Mouse (Mus musculus) forebrain, embryonic 15.5 days (tissue): ENCODE data around the gene Mrc2. TPM values are rescaled to one million over a fixed set of nuclear protein-coding genes. Genes with fewer than 3 reads are reported as not detected.

Source experiments
- ATAC-seq: fragments of 200-750 bp; cut with Nextera tagmentation; replicated peaks from 2 replicates; pipeline ENCODE4 v1.8.0; 2017; ENCODE audit warnings: mild to moderate bottlenecking, moderate TSS enrichment, moderate library complexity
- H3K27ac ChIP-seq: fragments of 300-500 bp; sonication (generic); replicated peaks from 2 replicates; pipeline ENCODE4 v1.5.1; 2015; ENCODE audit warnings: mild to moderate bottlenecking, inconsistent platforms
- H3K27me3 ChIP-seq: fragments of 300-500 bp; sonication (generic); 2 replicates; pipeline ENCODE4 v1.6.1; 2015; ENCODE audit warnings: inconsistent platforms
- H3K36me3 ChIP-seq: fragments of 300-500 bp; sonication (generic); 2 replicates; pipeline ENCODE4 v1.6.1; 2015; ENCODE audit warnings: mild to moderate bottlenecking, inconsistent platforms
- H3K4me1 ChIP-seq: fragments of 300-500 bp; sonication (generic); 2 replicates; pipeline ENCODE4 v1.6.1; 2015; ENCODE audit warnings: inconsistent platforms
- H3K4me2 ChIP-seq: fragments of 300-500 bp; sonication (generic); replicated peaks from 2 replicates; pipeline ENCODE4 v1.6.1; 2015; ENCODE audit warnings: mild to moderate bottlenecking, inconsistent platforms
- H3K4me3 ChIP-seq: fragments of 300-500 bp; sonication (generic); 2 replicates; pipeline ENCODE4 v1.5.1; 2015; ENCODE audit warnings: mild to moderate bottlenecking, inconsistent platforms
- H3K9ac ChIP-seq: fragments of 300-500 bp; sonication (generic); replicated peaks from 2 replicates; pipeline ENCODE4 v1.6.1; 2015; ENCODE audit warnings: mild to moderate bottlenecking, inconsistent platforms
- H3K9me3 ChIP-seq: fragments of 300-500 bp; sonication (generic); 2 replicates; pipeline ENCODE4 v1.6.1; 2016; ENCODE audit warnings: inconsistent platforms
- WGBS: fragments of 180-500 bp; shearing (Covaris S2); methylation state at CpG from one replicate; pipeline ENCODE4 v1.1.7; 2015; ENCODE audit warnings: mixed read lengths; 5-methylcytosine and 5-hydroxymethylcytosine counted together
- polyA plus RNA-seq: library from polyadenylated mRNA; unstranded; fragments of >200 nt; fragmentation: Nextera tagmentation; extraction: Ambion mirVana; gene quantifications from 2 replicates; pipeline ENCODE4 v1.2.1, GENCODE M21; 2015

Gene Mrc2
- polyA plus RNA-seq, 1 experiment from 2014 or later, result 4.3 TPM

DNA sequence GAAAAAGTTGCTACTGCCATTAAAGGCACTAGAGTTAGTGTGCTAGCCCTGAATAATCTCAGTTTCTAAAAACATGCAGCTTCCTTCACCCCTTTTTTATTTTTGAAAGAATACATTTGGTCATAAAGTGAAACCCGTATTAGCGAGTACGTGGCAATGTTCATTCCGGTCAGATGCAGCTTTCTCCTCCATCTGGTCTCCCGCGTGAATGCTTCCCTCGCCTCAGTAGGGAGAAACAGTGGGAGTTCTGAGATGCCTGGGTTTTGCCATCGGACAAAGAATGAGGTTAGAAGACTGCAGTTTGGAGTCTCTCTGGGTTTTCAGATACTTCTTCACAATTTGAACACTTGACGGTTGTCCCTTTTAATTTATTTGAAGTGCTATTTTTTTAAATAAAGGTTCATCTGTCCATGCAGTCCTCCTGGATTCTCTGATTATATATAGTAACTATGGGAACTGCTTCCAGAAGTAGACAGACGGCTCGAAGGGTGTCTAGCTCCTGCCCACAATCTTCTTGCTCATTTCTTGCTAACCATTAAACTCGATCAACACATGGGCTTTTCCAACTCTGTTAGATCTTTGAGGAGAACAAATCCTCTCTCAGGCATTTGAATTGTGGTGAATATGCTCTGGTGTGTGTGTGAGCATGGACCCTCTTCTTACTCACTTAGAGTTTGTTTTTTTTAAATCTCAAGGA, 10.5 kb upstream of the Mrc2 start:
- WGBS, result 87% methylated on average over 12 of the region's 12 CpGs

DNA sequence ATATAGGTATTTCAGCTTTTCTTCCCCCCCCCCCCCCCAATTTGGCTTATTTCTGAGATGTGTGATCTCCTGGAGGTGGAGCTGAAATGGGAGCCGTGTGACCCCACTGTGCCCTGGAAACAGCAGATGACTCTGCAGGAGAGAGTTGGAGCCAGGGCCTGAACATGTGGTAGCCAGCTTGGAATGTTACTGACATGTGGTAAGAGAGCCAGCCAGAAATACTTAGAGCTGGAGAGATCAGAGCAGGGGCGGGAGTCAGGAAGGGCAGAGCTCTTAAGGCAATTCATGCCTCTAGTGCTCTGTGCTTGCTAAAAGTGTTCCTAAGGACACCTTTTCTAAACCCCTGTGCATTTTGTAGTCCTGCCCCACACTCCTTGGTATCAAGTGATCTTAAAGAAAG, 10.0 kb upstream of the Mrc2 start:
- Histone ChIP-seq H3K36me3 (peaks cover 49% of the 10 kb centered on the region), H3K9ac (no peak overlapping the region)
- 82% methylated on average over 2 of the region's 2 CpGs for WGBS

More for the DNA sequence above, 10.5 kb upstream of the Mrc2 start:
- no peaks in the 10 kb centered on the region for H3K9me3 ChIP-seq
- no peak overlapping the region for H3K27ac ChIP-seq
- no peak for ATAC-seq
- H3K9ac ChIP-seq, result no peak overlapping the region
- H3K4me1 ChIP-seq, result no peaks in the 10 kb centered on the region
- peaks cover 55% of the 10 kb centered on the region for H3K36me3 ChIP-seq
- no peak overlapping the region for H3K4me2 ChIP-seq
- no peak overlapping the region for H3K4me3 ChIP-seq
- no peaks in the 10 kb centered on the region for H3K27me3 ChIP-seq

DNA sequence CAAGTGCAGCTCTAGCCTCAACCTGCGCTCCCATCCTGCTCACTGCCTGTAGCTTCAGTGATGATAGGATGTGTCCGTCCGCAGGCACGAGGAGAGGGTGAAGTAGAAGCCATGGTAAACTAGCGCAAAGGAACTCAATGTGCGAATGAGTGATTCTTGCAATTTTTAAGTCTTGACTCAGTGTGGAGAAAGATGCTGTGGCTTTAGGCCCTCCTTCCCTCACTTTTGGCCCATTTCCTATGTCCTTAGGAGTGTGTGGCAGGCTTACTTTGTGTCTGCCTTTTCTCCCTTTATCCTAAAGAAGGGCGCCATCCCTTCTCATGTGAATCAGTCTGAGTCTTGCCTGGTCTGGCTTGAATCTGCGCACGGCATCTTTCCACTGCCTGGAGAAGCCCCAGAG, 9.4 kb upstream of the Mrc2 start:
- Histone ChIP-seq H3K27me3 (no peaks in the 10 kb centered on the region), H3K4me3 (no peak overlapping the region), H3K27ac (no peak overlapping the region), H3K9me3 (no peaks in the 10 kb centered on the region), H3K4me1 (no peaks in the 10 kb centered on the region), H3K9ac (no peak overlapping the region), H3K4me2 (no peak overlapping the region), H3K36me3 (peaks cover 44% of the 10 kb centered on the region)
- WGBS, result 94% methylated on average over 9 of the region's 9 CpGs
- no peak for ATAC-seq

More for the DNA sequence above, 10.0 kb upstream of the Mrc2 start:
- no peak overlapping the region for H3K4me3 ChIP-seq
- H3K4me2 ChIP-seq, result no peak overlapping the region
- no peak overlapping the region for H3K27ac ChIP-seq
- no peaks in the 10 kb centered on the region for H3K27me3 ChIP-seq
- no peak for ATAC-seq
- no peaks in the 10 kb centered on the region for H3K9me3 ChIP-seq
- H3K4me1 ChIP-seq, result no peaks in the 10 kb centered on the region

DNA sequence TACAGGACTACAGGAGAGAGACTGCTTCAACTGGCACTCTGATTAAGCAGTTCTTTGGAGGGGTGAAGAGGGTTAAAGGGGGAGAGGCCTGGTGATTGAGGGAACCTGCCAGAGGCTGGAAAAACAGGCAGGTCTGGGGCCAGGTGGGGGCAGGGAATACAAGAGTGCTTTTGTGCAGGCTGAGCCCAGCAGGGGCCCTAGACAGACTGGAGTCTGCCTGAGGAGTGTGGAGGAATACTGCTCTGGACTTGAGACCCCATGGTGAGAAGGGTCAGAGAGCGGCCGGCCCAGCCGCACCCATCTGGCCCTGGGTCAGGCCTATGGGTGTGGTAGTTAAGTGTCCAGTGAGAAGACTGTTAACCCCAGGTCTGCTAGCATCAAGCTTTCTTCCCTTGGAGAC, 6.7 kb upstream of the Mrc2 start:
- peaks cover 35% of the 10 kb centered on the region for H3K36me3 ChIP-seq
- H3K9me3 ChIP-seq, result no peaks in the 10 kb centered on the region
- H3K27ac ChIP-seq, result no peak overlapping the region
- H3K27me3 ChIP-seq, result no peaks in the 10 kb centered on the region
- H3K4me1 ChIP-seq, result no peaks in the 10 kb centered on the region
- no peak overlapping the region for H3K9ac ChIP-seq
- no peak overlapping the region for H3K4me2 ChIP-seq
- 51% methylated on average over 3 of the region's 3 CpGs for WGBS
- H3K4me3 ChIP-seq, result no peak overlapping the region
- ATAC-seq, result no peak

DNA sequence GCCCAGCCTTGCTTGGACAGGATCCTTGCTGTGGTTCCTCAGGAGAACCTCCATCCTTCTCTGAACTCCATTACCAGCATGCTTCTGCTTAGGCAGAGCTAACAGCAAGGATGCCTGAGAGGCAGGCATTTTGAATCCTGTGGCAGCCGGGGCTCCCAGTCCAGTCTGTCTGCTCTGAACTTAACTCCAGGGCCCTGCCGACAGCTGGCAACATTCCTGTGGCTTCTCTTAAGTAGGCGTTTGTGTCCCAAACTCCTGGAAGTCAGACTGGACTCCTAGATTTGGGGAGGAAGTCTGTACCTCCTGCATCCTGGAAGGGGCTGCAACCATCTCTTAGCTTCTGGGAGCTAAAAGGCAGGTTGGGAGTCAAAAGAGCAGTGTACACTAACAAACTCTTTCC, 3.0 kb upstream of the Mrc2 start:
- Histone ChIP-seq H3K4me2 (no peak overlapping the region), H3K4me3 (no peak overlapping the region), H3K36me3 (peaks cover 14% of the 10 kb centered on the region), H3K4me1 (peaks cover 29% of the 10 kb centered on the region), H3K27ac (no peak overlapping the region), H3K9me3 (no peaks in the 10 kb centered on the region), H3K27me3 (no peaks in the 10 kb centered on the region), H3K9ac (no peak overlapping the region)
- whole genome bisulfite sequencing, result 80% methylated on average over 3 of the region's 3 CpGs
- ATAC-seq, result no peak

DNA sequence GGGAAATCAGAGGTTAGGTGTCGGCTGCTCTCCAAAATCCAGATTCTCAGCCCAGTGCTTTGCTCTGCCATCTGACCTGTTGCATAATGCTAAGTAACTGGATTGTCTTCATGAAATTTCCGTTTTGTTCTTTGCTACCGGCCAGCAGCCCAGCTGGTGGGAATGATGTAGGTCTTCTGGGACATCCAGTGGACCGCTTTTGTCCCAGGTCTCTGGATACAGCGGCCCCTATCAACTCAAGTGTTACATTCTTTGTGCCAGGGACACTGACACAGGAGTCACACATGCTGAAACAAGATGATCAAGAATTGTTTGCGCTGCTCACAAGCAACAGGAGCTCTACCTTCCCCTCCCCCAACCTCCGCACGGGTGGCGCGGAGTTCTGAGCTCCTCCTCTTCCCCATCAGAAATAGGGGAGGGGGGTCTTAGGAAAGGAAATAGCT, 741 bp upstream of the Mrc2 start:
- ATAC-seq, result no peak
- 0 out of 2 replicates have a peak, but pooled peaks cover 5% of the 10 kb centered on the region for H3K36me3 ChIP-seq
- H3K27ac ChIP-seq, result peak overlapping the region; percentile 51; the same call in 1 of the 2 replicates
- H3K27me3 ChIP-seq, result no peaks in the 10 kb centered on the region
- H3K9me3 ChIP-seq, result no peaks in the 10 kb centered on the region
- WGBS, result 4% methylated on average over 10 of the region's 10 CpGs
- peak overlapping the region; percentile 53 for H3K4me3 ChIP-seq
- peak overlapping the region; percentile 56 for H3K9ac ChIP-seq
- peaks cover 29% of the 10 kb centered on the region for H3K4me1 ChIP-seq
- H3K4me2 ChIP-seq, result peak overlapping the region; percentile 95

DNA sequence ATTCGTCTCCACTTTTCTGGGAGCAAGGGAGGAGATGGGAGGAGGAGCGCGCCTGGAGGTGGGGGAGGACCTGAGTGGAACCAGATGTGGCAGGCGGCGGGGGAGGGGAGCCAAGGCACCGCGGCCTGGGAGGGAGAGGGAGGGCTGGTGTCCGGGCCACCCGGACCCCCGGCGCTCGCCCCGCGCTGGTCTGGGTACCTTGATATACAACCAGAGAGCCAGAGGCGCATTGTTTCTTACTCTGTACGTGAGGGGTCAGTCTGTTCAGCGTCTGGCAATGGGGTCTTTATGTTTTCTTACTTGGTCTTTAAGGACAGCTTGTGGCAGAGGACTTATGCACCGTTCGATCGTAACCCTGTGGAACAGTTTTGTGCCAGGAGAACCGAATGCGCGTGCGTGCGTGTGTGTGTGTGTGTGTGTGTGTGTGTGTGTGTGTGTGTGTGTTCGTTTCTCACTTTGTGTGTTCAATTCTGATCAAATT, 698 bp downstream of the Mrc2 start:
- Histone ChIP-seq H3K36me3 (0 out of 2 replicates have a peak, but pooled peaks cover 3% of the 10 kb centered on the region), H3K9ac (peak overlapping the region; percentile 56), H3K4me1 (peaks cover 29% of the 10 kb centered on the region), H3K4me3 (peak overlapping the region; percentile 53), H3K4me2 (peak overlapping the region; percentile 95), H3K9me3 (no peaks in the 10 kb centered on the region), H3K27me3 (no peaks in the 10 kb centered on the region), H3K27ac (no peak overlapping the region)
- ATAC-seq, result peak; percentile 35
- WGBS, result under 1% methylated on average over 23 of the region's 26 CpGs

DNA sequence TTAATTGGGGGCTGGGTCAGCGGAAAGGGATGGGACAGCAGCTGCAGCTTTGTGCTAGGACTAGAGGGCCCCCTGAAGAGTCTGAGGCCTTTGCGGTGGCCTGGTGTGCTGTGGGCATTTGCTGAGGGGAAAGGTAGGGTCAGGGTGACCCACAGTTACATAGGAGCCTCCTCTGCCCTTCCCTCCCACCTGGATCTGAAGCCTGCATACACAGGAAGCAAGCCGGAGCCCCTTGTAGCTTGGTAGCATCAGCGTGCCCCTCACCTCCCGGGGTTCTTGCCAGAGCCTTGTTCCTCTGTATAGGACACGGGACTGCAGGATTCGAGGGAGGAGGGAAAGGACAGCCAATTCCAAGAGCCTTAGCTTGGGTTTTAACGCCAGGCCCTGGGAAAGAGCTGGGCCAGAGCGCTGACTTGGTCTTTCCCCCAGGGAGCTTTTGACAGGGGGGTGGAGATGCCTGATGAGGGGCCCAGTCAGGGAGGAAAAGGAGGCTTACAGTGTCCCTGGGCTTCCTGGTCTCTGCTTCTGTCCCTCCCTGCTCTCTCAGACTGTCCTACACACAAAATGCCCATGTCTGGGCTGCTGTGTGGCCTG, 1.6 kb downstream of the Mrc2 start:
- no peak for ATAC-seq
- Histone ChIP-seq H3K9me3 (no peaks in the 10 kb centered on the region), H3K36me3 (no peaks in the 10 kb centered on the region), H3K27me3 (no peaks in the 10 kb centered on the region), H3K4me1 (peaks cover 29% of the 10 kb centered on the region), H3K9ac (peak overlapping the region; percentile 25; the same call in 1 of the 2 replicates), H3K4me3 (peak overlapping the region; percentile 53), H3K27ac (no peak overlapping the region), H3K4me2 (peak overlapping the region; percentile 95)
- 7% methylated on average over 9 of the region's 9 CpGs for WGBS

DNA sequence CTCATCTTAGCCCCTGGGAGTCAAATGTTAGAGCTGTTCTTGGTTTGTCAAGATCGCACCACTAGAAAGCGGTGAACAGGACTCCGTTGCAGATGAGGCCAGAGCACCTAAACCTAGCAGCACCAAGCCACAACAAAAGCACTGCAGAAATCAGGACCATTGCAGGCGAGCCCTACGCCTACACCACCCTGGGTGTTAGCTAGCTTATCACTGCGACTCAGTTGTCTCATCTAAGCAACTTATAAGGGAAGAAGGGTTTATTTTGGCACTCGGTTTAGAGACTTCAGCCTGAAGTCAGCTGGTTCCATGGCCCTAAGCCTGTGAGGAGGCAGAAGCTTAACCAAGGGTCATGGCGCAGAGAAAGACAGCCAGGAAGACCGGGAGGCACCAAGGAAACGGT, 3.6 kb downstream of the Mrc2 start:
- no peak overlapping the region for H3K9ac ChIP-seq

DNA sequence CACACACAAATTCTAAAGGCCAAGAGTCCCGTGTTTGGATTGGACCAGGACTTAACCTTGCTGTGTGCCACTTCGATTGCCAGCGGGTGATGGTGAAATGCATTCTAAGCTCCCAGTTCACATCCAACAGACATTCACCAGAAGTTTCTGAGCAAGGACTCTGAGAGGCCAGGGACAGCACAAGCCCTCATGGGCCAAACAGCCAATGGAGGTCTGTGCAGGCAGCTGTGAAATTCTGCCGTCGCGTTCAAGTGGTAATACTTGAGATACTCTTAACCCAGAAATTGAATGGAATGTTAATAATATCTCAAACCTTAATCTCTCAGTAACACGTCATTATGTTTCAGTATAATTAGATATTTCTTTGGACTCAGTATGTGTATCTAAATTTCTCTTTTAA, 17.8 kb downstream of the Mrc2 start:
- 93% methylated on average over 7 of the region's 7 CpGs for WGBS

More for the DNA sequence above, 3.6 kb downstream of the Mrc2 start:
- Histone ChIP-seq H3K4me1 (peaks cover 29% of the 10 kb centered on the region), H3K27me3 (no peaks in the 10 kb centered on the region), H3K4me2 (no peak overlapping the region), H3K4me3 (no peak overlapping the region), H3K9me3 (no peaks in the 10 kb centered on the region), H3K36me3 (no peaks in the 10 kb centered on the region), H3K27ac (no peak overlapping the region)
- ATAC-seq, result no peak
- 92% methylated on average over 10 of the region's 10 CpGs for WGBS

DNA sequence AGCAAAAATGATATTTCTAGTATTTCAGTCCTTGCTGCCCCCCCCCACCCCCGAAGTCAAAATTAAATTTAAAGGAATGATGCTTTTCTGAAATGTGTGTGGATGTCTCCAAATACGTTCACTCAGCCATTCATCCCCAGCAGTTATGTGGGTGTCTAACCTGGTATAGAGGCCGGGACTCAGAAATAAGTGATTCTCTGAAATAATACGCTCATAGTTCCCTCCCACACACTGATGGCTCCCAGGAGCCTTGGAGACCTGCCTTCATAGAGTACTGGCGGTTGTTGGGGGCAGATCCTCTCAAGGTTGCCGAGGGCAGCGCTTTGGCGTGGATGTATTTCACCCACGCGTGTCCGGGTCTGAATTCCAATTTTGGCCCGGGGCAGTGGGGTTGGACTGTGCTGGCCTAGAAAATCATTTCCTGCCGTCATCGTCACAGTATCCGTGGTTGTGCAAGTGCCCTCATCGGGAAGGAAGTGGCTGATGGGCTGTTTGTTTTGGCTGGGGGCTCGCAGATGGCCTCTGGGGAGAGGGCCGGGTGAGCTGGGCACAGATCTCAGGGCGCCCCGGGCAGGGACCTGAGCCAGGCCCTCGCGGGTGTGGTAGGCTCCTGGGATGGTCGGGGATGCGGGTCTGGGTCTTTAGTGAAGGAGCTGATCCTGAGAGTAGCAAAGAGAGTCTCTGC, 19.0 kb downstream of the Mrc2 start:
- Histone ChIP-seq H3K9ac (no peak overlapping the region), H3K27me3 (no peaks in the 10 kb centered on the region), H3K36me3 (no peaks in the 10 kb centered on the region), H3K27ac (no peak overlapping the region), H3K9me3 (no peaks in the 10 kb centered on the region), H3K4me1 (peaks cover 22% of the 10 kb centered on the region), H3K4me3 (no peak overlapping the region), H3K4me2 (no peak overlapping the region)
- WGBS, result 88% methylated on average over 24 of the region's 24 CpGs
- ATAC-seq, result no peak

More for the DNA sequence above, 17.8 kb downstream of the Mrc2 start:
- no peak overlapping the region for H3K4me3 ChIP-seq
- H3K4me2 ChIP-seq, result no peak overlapping the region
- no peak overlapping the region for H3K27ac ChIP-seq
- peaks cover 22% of the 10 kb centered on the region for H3K4me1 ChIP-seq
- H3K27me3 ChIP-seq, result no peaks in the 10 kb centered on the region
- no peaks in the 10 kb centered on the region for H3K36me3 ChIP-seq
- ATAC-seq, result no peak
- H3K9me3 ChIP-seq, result no peaks in the 10 kb centered on the region
- no peak overlapping the region for H3K9ac ChIP-seq

DNA sequence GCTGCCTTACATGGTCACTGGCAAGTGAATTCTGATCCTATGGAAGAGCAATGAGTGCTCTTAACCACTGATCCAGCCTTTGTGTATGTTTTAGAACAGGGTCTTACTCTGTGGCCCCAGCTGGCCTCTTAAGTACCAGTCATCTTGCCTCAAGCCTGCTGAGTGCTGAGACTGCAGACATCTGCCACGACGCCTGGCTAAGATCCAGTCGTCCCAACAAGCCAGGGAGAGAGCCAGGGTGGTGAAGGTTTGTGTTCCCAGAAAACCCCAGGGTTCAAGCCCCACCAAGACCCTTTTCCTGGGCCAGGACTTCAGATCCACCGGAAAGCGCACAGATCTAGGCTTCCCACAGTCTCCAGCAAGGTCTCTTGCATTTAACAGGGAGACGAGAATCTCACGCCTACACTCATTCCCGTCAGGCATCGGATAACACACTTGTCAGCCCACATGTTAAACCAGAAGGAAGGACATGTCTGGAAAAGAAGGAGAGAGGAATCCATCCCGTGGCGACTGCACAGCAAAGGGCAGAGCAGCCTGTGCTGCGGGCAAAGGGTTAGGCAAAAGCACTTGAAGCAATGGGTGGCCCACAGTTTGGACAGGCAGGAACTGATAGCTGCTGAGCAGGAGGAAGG, 20.0 kb downstream of the Mrc2 start:
- no peaks in the 10 kb centered on the region for H3K36me3 ChIP-seq
- H3K4me3 ChIP-seq, result no peak overlapping the region
- H3K4me2 ChIP-seq, result no peak overlapping the region
- H3K27me3 ChIP-seq, result no peaks in the 10 kb centered on the region
- 64% methylated on average over 12 of the region's 12 CpGs for WGBS
- H3K9ac ChIP-seq, result no peak overlapping the region
- no peak overlapping the region for H3K27ac ChIP-seq
- H3K4me1 ChIP-seq, result peaks cover 22% of the 10 kb centered on the region
- no peak for ATAC-seq
- no peaks in the 10 kb centered on the region for H3K9me3 ChIP-seq
